Mouse (Mus musculus): ENCODE measurements around the gene Pcmt1.

Gene Pcmt1

DNA sequence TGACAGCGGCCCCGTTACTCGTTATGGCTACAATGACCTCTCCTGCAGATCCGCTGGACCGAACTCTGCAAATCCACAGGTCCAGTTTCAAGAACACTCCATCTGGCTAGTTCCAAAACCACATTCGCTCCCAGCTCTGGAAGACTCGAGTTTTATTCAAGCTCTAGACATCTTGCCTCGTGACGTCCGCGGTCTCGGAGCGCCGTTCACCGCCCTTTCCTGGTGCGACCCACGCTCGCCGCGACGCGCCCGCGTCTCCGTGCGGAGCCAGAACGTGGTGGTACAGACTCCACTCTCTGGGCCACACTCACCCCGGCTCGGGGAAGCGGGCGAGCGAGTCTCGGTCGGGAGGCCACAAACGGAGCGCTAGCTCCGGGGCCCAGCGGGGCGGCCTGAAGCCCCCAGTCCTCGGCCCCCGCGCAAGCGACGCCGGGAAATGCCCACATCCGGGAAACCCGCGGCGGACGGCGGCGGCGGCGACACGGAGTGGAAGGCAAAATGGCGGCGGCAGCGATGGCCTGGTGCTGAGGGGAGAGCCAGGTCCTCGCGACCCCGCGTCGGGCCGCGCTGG lies at the start of gene Pcmt1, which contains the start of gene Lats1:
Gene Pcmt1, minus strand, starts transcription at position 406 of the 571 bp plus-strand sequence.
Gene Lats1, plus strand, starts transcription at position 484 of the 571 bp plus-strand sequence.
- DNase-seq (ENCODE audit: low spot score), result peak; percentile 66

- DNase-seq (ENCODE audit: low spot score), result peak; percentile 66
These were observed 46.1 kb upstream of the Pcmt1 start for GRCm38 (mm10) chr10:7727011-7727410.

DNA sequence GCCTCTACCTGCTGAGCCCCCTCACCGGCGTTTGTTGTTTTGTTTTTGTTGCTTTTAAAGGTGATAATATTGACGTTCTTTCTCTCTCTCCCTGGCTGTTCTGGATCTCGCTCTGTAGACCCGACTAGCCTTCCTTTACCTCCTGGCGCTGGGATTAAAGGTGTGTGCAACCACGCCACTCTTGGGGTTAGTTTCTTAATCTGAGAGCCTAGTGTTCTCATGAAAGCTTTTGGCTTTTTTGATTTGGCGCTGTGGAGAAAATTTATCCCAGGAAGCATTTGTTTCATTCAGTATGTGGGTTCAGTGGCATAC lies 45.5 kb upstream of the Pcmt1 start:
- peak; percentile 22 for DNase-seq (ENCODE audit: low spot score)

- DNase-seq (ENCODE audit: low spot score), result peak; percentile 95
These were observed 45.0 kb upstream of the Pcmt1 start, which contains the start of gene Katna1 for GRCm38 (mm10) chr10:7725751-7726500. Katna1 (plus strand) TSS chr10:7726000.

DNA sequence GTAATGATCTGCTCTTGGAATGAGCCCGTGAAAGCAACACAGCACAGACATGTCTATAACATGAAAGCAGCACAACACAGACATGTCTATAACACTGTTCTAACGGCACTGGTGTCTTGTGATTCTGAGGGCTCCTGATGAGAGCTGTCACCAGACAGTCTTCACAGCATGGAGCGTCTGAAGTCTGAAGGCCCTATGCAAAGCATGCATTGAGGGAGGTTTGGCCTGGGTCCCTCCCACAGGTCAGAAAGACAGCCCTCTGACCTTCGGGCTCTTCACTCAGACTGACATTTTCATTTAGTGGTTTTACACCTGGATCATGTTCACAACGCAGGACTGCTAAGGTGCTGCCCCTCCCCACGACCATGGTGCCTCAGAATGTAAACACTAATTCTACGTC lies 34.1 kb upstream of the Pcmt1 start:
- no peak for DNase-seq (ENCODE audit: low spot score)

DNA sequence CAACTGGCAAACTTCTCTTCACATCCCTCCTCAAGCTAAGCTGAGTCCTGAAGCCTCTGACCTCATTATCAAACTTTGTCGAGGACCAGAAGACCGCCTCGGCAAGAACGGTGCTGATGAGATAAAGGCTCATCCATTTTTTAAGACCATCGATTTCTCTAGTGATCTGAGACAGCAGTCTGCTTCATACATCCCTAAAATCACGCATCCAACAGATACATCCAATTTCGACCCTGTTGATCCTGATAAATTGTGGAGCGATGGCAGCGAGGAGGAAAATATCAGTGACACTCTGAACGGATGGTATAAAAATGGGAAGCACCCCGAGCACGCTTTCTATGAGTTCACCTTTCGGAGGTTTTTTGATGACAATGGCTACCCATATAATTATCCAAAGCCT lies 31.6 kb upstream of the Pcmt1 start:
- DNase-seq (ENCODE audit: low spot score), result no peak

- no peak for DNase-seq (ENCODE audit: low spot score)
These were observed 29.2 kb upstream of the Pcmt1 start for GRCm38 (mm10) chr10:7710121-7710520.

DNA sequence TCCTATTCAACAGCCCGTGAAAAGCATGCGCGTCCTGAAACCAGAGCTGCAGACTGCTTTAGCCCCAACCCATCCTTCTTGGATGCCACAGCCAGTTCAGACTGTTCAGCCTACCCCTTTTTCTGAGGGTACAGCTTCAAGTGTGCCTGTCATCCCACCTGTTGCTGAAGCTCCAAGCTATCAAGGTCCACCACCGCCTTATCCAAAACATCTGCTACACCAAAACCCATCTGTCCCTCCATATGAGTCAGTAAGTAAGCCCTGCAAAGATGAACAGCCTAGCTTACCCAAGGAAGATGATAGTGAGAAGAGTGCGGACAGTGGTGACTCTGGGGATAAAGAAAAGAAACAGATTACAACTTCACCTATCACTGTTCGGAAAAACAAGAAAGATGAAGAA lies 21.6 kb upstream of the Pcmt1 start:
- DNase-seq (ENCODE audit: low spot score), result no peak

- no peak for DNase-seq (ENCODE audit: low spot score)
These were observed 19.2 kb upstream of the Pcmt1 start for GRCm38 (mm10) chr10:7700120-7700519.

GRCm38 (mm10) chr10:7695286-7695685 lies 14.3 kb upstream of the Pcmt1 start:
- no peak for DNase-seq (ENCODE audit: low spot score)

GRCm38 (mm10) chr10:7686902-7687301 lies 6.0 kb upstream of the Pcmt1 start:
- no peak for DNase-seq (ENCODE audit: low spot score)

DNA sequence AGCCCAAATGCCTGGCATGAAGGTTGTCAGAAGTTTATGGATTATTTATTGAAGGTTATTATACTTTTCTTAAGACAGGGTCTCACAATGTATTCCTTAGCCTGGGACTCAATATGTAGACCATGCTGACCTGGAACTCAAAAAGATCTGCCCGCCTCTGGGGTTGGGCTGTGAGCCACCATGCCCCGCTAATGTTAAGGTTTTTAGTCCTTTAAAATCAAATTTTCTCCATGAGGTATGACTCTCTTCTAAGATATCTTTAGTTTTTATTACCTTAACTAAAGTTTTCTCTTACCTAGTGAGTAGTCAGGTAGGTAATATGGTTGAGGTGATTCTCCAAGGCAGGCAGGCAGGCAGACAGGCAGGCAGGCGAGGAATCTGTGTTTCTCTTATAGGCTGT lies 1.3 kb upstream of the Pcmt1 start:
- no peak for DNase-seq (ENCODE audit: low spot score)

- DNase-seq (ENCODE audit: low spot score), result peak; percentile 84
These were observed 548 bp upstream of the Pcmt1 start for GRCm38 (mm10) chr10:7681343-7682025.

GRCm38 (mm10) chr10:7673673-7674072 lies 7.3 kb downstream of the Pcmt1 start:
- peak; percentile 37 for DNase-seq (ENCODE audit: low spot score)

DNA sequence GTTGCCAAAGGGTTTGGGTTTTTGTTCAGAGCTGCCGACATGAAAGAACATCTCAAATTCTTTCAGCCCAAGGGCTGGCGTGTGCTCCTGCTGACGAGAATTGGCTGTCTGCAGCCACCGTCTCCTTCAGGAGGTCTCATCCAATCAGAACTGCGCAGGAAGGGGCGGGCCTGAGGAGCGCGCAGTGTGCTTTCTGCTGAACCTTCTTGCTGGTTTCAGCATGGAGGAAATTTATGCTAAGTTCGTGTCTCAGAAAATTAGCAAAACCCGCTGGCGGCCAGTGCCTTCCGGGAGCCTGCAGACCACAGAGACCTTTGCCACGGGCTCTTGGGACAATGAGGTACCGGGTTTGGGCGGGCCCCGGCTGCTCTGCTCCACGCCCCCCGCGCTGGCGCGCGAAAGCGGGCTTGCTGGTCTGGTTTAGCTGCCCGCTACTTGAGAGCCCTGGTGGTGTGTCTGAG lies 13.6 kb downstream of the Pcmt1 start, which contains the start of gene Nup43:
Gene Nup43, plus strand, starts transcription at position 162 of the 461 bp plus-strand sequence.
- peak; percentile 87 for DNase-seq (ENCODE audit: low spot score)

DNA sequence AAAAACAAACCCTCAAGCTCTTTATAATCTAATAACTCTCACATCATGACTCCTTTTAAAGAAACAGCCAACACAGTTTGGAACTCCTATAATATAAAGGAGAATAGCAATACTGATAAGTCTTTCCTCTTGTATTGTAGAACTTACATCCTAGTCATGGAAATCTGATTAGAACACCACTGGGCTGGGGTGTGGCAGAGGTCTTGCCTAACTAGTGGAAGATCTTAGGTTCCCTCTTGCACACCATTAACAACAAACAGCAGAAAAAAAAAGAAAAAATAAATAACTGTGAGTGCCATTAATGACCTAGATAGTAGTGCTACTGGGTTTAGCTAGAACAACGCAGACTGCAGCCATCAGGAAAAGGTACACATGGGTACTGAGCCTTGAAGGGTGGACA lies 16.0 kb downstream of the Pcmt1 start:
- no peak for DNase-seq (ENCODE audit: low spot score)

GRCm38 (mm10) chr10:7664027-7664526 lies 16.9 kb downstream of the Pcmt1 start:
- no peak for DNase-seq (ENCODE audit: low spot score)

DNA sequence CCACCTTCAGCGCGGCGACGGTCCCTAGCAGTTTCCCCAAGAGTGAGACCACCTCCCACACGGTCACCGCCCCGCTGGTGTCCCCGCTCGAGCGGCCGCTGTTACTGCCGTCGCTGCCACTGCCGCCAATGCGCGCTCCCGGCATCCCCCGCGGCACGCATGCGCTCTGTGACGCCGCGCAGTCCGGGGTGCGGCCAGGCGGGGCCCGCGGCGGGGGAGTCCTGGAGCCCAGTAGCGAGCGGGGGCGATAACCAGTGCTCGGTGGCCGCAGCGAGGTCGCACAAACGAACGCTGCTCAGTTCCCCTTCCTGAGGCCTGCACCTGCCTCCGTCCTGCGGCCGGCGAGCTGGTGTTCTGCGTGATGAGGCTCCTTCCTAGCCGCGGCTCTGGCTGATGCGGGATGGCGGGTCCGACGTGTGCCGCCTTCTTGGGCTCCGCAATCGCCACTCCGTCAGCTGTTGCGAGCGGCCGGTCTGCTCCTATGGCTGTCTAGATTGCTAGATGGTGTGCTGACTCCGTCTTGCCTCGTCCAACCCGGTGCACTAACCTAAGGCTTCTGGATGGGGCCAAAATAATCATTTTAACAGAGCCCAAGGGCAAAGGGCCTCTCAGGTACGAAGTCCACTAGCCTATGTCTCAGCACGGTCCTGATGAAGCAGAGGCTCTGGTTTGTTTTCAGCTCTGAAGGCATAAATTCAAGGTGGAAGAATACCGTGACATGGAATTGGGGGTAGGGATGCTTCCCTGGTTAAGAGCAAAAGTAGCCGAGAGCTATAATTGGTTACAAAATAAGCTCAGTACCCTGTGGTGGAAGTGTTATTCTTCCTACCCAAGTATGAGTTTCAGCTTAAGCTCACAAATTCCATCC lies 17.5 kb downstream of the Pcmt1 start:
- peak; percentile 84 for DNase-seq (ENCODE audit: low spot score)

DNA sequence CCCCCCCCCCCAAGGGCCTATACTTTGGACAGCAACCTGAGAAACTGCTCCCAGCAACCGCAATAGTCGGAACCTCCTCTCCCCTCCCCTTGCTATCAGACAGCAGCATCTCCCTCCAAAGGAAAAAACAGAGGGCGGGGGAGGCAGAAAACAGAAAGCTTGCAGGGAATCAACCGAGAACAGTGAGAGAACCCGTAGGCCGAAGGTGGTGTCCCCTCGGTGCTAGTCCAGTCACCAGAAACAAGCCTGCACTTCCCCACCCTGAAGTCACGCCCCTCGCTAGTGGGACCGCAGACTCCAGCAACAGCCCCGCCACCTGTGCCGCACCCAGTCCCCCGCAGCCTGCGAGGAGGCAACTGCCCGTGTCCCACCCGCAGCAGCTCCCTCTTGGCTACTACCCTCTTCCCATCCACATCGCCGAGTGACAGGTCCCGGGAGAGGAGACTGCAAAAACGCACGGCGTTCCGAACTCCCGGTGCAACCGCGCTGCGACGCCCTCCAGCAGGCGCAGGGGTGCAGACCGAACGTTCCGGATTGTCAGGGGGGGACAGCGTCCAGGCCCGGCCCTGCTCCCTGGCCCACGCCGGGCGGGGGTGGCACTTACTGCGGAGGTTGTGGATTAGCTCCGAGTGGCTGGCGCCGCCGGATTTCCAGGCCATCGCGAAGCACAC lies 18.3 kb downstream of the Pcmt1 start:
- DNase-seq (ENCODE audit: low spot score), result peak; percentile 60

- no peak for DNase-seq (ENCODE audit: low spot score)
These were observed 29.9 kb downstream of the Pcmt1 start for GRCm38 (mm10) chr10:7651057-7651456.

DNA sequence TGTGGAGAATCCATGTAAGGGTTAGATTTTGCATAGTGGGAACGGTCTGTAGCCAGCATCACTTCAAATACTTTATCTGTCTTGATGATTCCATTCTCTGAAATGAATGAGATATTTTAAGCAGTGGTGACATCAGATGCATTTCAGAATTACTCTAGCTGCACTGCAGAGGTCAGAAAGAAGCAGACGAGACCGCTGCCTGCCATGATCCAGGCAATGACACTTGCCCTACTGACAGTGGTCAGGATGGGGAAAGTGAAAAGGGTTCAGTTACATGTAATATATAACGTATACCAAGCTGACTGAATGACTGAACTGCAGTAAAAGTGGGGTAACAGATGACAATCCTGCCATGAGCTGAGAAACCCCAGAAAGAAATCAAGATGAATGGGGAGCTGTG lies 31.9 kb downstream of the Pcmt1 start:
- no peak for DNase-seq (ENCODE audit: low spot score)
